Mouse (Mus musculus): ENCODE data around the gene Cacnb1. TPM values are rescaled to one million over a fixed set of nuclear protein-coding genes. Genes with fewer than 3 reads are reported as not detected.

Gene Cacnb1
- 6.2 and 12.0 TPM in 2 replicates for total RNA-seq (2012; rRNA removed)

DNA sequence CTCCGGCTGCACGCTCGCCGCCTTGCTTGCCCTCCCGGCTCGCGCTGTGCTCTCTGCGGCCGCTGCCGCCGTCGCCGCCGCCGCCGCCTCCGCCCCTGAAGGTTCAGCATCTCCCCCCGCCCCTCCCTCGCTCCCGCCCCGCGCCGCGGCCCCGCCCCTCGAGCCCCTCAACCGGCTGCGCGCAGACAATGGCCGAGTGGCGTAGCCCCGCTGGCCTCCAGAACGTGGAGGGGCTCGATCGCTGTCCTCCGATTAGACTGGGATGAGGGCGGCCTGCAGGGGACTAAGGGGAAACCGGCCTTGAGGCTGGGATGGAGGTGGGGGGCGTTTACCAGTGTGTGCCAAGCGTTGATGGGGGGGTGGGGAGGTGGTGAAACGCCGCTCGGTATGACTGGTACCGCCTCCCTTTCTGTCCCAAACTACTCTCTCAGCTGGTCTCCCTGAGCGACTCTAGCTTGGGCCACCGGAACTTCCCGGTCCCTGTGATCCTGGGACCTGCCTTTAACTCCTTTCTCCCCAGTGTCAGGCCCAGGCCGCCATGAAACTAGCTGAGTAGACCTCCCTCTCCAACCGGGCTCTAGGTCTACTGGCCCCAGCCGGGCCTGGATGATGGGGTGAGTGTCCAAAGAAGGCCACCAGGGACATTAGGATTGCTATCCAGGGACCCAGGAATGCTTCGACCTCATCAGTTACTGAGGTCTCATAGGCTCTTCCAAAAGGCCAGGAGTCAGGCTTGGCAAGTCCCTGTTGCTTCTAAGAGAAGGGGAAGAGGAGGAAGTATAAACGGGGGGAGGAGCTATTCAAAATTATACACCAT lies at the start of gene Cacnb1:
TSS of gene Cacnb1 (minus strand) at position 480 of the 817 bp plus-strand sequence.
- H3K4me3 ChIP-seq (ENCODE audit: insufficient read depth in 1 of 2, low read depth in 1 of 2, low read length in 2 of 2, poor library complexity in 1 of 2, severe bottlenecking in 1 of 2), result peak within 1 kb of the TSS; percentile 74 to 85
- peak within 1 kb of the TSS; percentile 73 for H3K9ac ChIP-seq (ENCODE audit: insufficient read depth, low read depth, low read length, poor library complexity, severe bottlenecking)
- H3K9me3 ChIP-seq (ENCODE audit: control insufficient read depth, insufficient read depth, low read depth, low read length), result no peaks in the 10 kb centered on the region
- peak within 1 kb of the TSS; percentile 35 for H3K27ac ChIP-seq (ENCODE audit: insufficient read depth, low read depth, low read length, poor library complexity, severe bottlenecking)
- DNase-seq (ENCODE audit: low read depth, low spot score), result no peak
- in situ Hi-C loops (cut with MboI; ENCODE audit: low sequenced_read_pairs in 2 of 2, unreplicated experiment in 2 of 2), result no loop called here
- TF ChIP-seq CHD2 (IDR thresholded peaks at IDR 0.05; ENCODE audit: low read depth, low read length) (no peak), ZNF384 (IDR thresholded peaks at IDR 0.05; ENCODE audit: low read depth, low read length) (no peak), MAFK (IDR thresholded peaks at IDR 0.05; ENCODE audit: insufficient read depth, low read depth, low read length) (no peak), HCFC1 (IDR thresholded peaks at IDR 0.05; ENCODE audit: borderline replicate concordance, insufficient read depth, low read length) (no peak), ZC3H11A (IDR thresholded peaks at IDR 0.05; ENCODE audit: borderline replicate concordance, low read depth, low read length) (no peak)
- peaks cover 2% of the 10 kb centered on the region; the same call in 1 of the 2 replicates for H3K36me3 ChIP-seq (ENCODE audit: control insufficient read depth, insufficient read depth, low read length, poor library complexity, severe bottlenecking)
- H3K4me1 ChIP-seq (ENCODE audit: control insufficient read depth in 2 of 2, insufficient read depth in 2 of 2, low read length in 2 of 2, poor library complexity in 1 of 2), result peaks cover 3 to 20% of the 10 kb centered on the region in 2 experiments; a peak in 2 of 4 replicates

DNA sequence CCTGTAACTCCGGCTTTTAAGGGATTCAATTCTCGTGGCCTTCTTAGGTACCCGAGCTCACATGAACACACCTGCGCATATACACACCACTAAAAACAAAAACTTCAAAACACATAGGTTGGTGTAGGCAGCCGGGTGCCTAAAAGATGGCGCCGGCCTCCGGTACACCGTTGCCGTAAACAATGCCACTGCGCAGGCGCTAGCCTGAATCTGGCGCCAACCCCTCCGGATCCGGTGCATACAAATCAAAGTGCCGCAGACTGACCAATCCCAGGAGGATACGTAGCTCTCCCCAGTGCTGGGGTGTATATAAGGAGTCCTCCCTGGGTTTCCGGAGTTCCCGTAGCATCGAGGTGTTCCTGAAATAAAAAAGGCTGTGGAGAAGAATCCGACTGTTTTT lies 44.4 kb upstream of the Cacnb1 start:
- in situ Hi-C loops (cut with MboI; ENCODE audit: low sequenced_read_pairs in 2 of 2, unreplicated experiment in 2 of 2), result no loop called here
- peaks cover 0 to 11% of the 10 kb centered on the region in 2 experiments; a peak in 1 of 4 replicates for H3K4me1 ChIP-seq (ENCODE audit: control insufficient read depth in 2 of 2, insufficient read depth in 2 of 2, low read length in 2 of 2, poor library complexity in 1 of 2)
- H3K9me3 ChIP-seq (ENCODE audit: control insufficient read depth, insufficient read depth, low read depth, low read length), result no peaks in the 10 kb centered on the region
- no peak for TF ChIP-seq ZC3H11A (IDR thresholded peaks at IDR 0.05; ENCODE audit: borderline replicate concordance, low read depth, low read length)
- no peak for TF ChIP-seq CHD2 (IDR thresholded peaks at IDR 0.05; ENCODE audit: low read depth, low read length)
- TF ChIP-seq MAFK (IDR thresholded peaks at IDR 0.05; ENCODE audit: insufficient read depth, low read depth, low read length), result no peak
- no peak for TF ChIP-seq ZNF384 (IDR thresholded peaks at IDR 0.05; ENCODE audit: low read depth, low read length)
- TF ChIP-seq HCFC1 (IDR thresholded peaks at IDR 0.05; ENCODE audit: borderline replicate concordance, insufficient read depth, low read length), result no peak
- H3K9ac ChIP-seq (ENCODE audit: insufficient read depth, low read depth, low read length, poor library complexity, severe bottlenecking), result peak overlapping the region; percentile 87
- peak overlapping the region; percentile 70 to 74 for H3K4me3 ChIP-seq (ENCODE audit: insufficient read depth in 1 of 2, low read depth in 1 of 2, low read length in 2 of 2, poor library complexity in 1 of 2, severe bottlenecking in 1 of 2)
- peak overlapping the region; percentile 97 for H3K27ac ChIP-seq (ENCODE audit: insufficient read depth, low read depth, low read length, poor library complexity, severe bottlenecking)
- DNase-seq (ENCODE audit: low read depth, low spot score), result peak; percentile 61
- H3K36me3 ChIP-seq (ENCODE audit: control insufficient read depth, insufficient read depth, low read length, poor library complexity, severe bottlenecking), result peaks cover 3% of the 10 kb centered on the region; the same call in 1 of the 2 replicates

GRCm38 (mm10) chr11:98066201-98066600 lies 43.4 kb upstream of the Cacnb1 start:
- peak overlapping the region; percentile 87; the same call in 1 of the 2 replicates for H3K9ac ChIP-seq (ENCODE audit: insufficient read depth, low read depth, low read length, poor library complexity, severe bottlenecking)
- H3K4me1 ChIP-seq (ENCODE audit: control insufficient read depth in 2 of 2, insufficient read depth in 2 of 2, low read length in 2 of 2, poor library complexity in 1 of 2), result peaks cover 0 to 11% of the 10 kb centered on the region in 2 experiments; a peak in 1 of 4 replicates
- H3K36me3 ChIP-seq (ENCODE audit: control insufficient read depth, insufficient read depth, low read length, poor library complexity, severe bottlenecking), result no peaks in the 10 kb centered on the region; the same call in 1 of the 2 replicates
- DNase-seq (ENCODE audit: low read depth, low spot score), result no peak
- in situ Hi-C loops (cut with MboI; ENCODE audit: low sequenced_read_pairs in 2 of 2, unreplicated experiment in 2 of 2), result no loop called here
- no peaks in the 10 kb centered on the region for H3K9me3 ChIP-seq (ENCODE audit: control insufficient read depth, insufficient read depth, low read depth, low read length)
- TF ChIP-seq ZC3H11A (IDR thresholded peaks at IDR 0.05; ENCODE audit: borderline replicate concordance, low read depth, low read length), result no peak
- TF ChIP-seq MAFK (IDR thresholded peaks at IDR 0.05; ENCODE audit: insufficient read depth, low read depth, low read length), result no peak
- H3K27ac ChIP-seq (ENCODE audit: insufficient read depth, low read depth, low read length, poor library complexity, severe bottlenecking), result 0 out of 2 replicates have a peak overlapping the region, but pooled peaks have one; percentile 97
- peak overlapping the region in 1 of 2 experiments; percentile 70; a peak in 2 of 4 replicates for H3K4me3 ChIP-seq (ENCODE audit: insufficient read depth in 1 of 2, low read depth in 1 of 2, low read length in 2 of 2, poor library complexity in 1 of 2, severe bottlenecking in 1 of 2)

DNA sequence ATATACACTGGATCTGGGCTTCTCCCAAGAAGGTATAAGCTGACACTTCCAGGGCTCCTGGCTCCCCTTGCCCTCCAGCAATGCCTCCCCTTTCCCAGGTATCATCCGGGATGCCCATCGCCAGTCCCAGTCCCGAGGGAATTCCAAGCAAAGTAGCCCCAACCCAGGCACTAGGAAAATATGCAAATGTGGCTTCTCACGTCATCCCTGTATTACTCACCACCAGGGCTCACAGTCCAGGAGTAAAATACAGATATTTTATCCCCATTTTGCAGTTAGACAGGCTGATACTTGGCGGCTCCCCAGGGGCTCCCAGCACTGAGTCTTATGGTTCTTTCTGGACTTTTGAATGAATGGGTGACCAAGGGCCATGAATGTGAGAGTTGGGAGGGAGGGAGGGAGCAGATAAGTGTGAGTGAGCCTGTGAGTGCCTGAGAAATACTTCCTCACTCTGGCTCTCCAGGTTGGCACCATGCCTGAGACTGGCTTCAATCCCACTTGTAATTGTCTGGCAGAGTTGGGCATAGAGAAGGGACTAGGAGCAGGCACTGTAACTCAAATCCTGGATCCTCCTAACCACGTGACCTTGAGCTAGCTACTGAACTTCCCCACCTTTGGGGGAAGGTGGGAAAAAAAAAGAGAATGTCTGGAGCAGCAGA lies 39.2 kb upstream of the Cacnb1 start:
- no peaks in the 10 kb centered on the region for H3K9me3 ChIP-seq (ENCODE audit: control insufficient read depth, insufficient read depth, low read depth, low read length)
- H3K36me3 ChIP-seq (ENCODE audit: control insufficient read depth, insufficient read depth, low read length, poor library complexity, severe bottlenecking), result no peaks in the 10 kb centered on the region
- H3K4me3 ChIP-seq (ENCODE audit: insufficient read depth in 1 of 2, low read depth in 1 of 2, low read length in 2 of 2, poor library complexity in 1 of 2, severe bottlenecking in 1 of 2), result no peak overlapping the region
- DNase-seq (ENCODE audit: low read depth, low spot score), result no peak
- H3K4me1 ChIP-seq (ENCODE audit: control insufficient read depth in 2 of 2, insufficient read depth in 2 of 2, low read length in 2 of 2, poor library complexity in 1 of 2), result peaks cover 2 to 29% of the 10 kb centered on the region in 2 experiments; a peak in 3 of 4 replicates
- no peak overlapping the region for H3K27ac ChIP-seq (ENCODE audit: insufficient read depth, low read depth, low read length, poor library complexity, severe bottlenecking)
- in situ Hi-C loops (cut with MboI; ENCODE audit: low sequenced_read_pairs in 2 of 2, unreplicated experiment in 2 of 2), result no loop called here
- TF ChIP-seq ZNF384 (IDR thresholded peaks at IDR 0.05; ENCODE audit: low read depth, low read length) (no peak), MAFK (IDR thresholded peaks at IDR 0.05; ENCODE audit: insufficient read depth, low read depth, low read length) (no peak), ZC3H11A (IDR thresholded peaks at IDR 0.05; ENCODE audit: borderline replicate concordance, low read depth, low read length) (no peak), HCFC1 (IDR thresholded peaks at IDR 0.05; ENCODE audit: borderline replicate concordance, insufficient read depth, low read length) (no peak), CHD2 (IDR thresholded peaks at IDR 0.05; ENCODE audit: low read depth, low read length) (no peak)
- H3K9ac ChIP-seq (ENCODE audit: insufficient read depth, low read depth, low read length, poor library complexity, severe bottlenecking), result no peak overlapping the region

Data from ES-E14 (cell line).